Mouse (Mus musculus): ENCODE results near the gene Cmss1. TPM values are rescaled to one million over a fixed set of nuclear protein-coding genes. Genes with fewer than 3 reads are reported as not detected.

Gene Cmss1
- polyA plus RNA-seq, 1 experiment from 2014 or later = 33.5 TPM

DNA sequence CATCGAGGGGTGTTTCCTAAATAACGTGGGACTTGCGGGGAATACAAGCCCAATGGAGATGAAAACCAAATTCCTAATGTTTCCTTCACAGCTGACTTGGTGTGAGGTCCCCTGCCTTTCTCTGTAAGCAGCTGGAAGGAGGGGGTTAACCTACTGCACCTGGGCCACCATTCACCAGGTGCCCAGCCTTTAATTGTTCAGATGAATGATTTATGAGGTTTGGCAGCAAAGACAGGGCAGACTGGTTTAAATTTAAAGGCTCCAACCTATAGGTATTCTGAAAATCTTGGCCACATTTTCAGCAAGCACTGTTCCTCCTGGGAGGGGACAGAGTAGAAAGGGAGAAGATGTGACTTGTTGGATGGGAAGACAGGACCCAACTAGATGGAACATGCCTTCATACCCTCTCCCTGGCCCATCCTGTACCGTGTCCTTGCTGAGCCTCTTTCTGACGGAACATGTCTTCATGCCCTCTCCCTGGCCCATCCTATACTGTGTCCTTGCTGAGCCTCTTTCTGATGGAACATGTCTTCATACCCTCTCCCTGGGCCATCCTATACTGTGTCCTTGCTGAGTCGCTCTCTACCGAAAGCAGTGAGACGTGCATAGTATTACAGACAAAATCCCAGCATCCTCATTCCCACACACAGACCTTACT, 152.4 kb downstream of the Cmss1 start:
- Histone ChIP-seq H3K36me3 (ENCODE audit: control insufficient read depth, insufficient read depth, low read length) (no peaks in the 10 kb centered on the region), H3K4me1 (ENCODE audit: control insufficient read depth, insufficient read depth, low read length) (peaks cover 6% of the 10 kb centered on the region; the same call in 1 of the 2 replicates), H3K9me3 (ENCODE audit: control insufficient read depth, low read length) (no peaks in the 10 kb centered on the region), H3K27ac (replicated peaks; ENCODE audit: low read depth, low read length) (no peak overlapping the region), H3K4me3 (ENCODE audit: low read depth, low read length) (no peak overlapping the region), H3K27me3 (replicated peaks; ENCODE audit: control insufficient read depth, insufficient read depth, low read length) (no peaks in the 10 kb centered on the region), H3K9ac (ENCODE audit: low read depth, low read length) (no peak overlapping the region), H3K4me2 (ENCODE audit: low read depth, low read length) (no peak overlapping the region)
- ATAC-seq (ENCODE audit: low read depth) (0 out of 2 replicates have a peak, but pooled peaks have one; percentile 41), DNase-seq (ENCODE audit: low spot score) (no peak)
- 87% methylated on average over 8 of the region's 8 CpGs for WGBS

DNA sequence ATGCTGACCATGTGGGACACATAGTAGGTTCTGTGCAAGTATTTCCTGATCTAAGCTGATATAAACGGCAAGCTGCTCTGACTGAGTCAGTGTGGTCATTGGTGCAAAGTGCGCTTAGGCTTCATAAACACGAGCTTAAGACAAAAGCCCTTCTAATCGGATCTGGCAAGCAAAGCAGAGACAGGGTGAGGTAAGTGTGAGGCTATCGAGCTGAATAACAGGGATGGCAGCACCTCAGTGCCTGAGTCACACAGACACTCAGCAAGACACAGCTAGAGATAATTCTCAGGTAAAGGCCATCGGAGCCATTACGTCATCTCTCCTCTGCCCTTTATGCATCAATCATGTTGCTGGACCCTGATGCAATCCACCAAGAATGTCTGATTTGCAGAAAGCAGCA, 153.7 kb downstream of the Cmss1 start:
- 61% methylated on average over 7 of the region's 7 CpGs for WGBS
- no peak for DNase-seq (ENCODE audit: low spot score)
- Histone ChIP-seq H3K4me1 (ENCODE audit: control insufficient read depth, insufficient read depth, low read length) (peaks cover 6% of the 10 kb centered on the region; the same call in 1 of the 2 replicates), H3K27me3 (replicated peaks; ENCODE audit: control insufficient read depth, insufficient read depth, low read length) (no peaks in the 10 kb centered on the region), H3K36me3 (ENCODE audit: control insufficient read depth, insufficient read depth, low read length) (no peaks in the 10 kb centered on the region), H3K9ac (ENCODE audit: low read depth, low read length) (no peak overlapping the region), H3K9me3 (ENCODE audit: control insufficient read depth, low read length) (peaks cover 8% of the 10 kb centered on the region), H3K27ac (replicated peaks; ENCODE audit: low read depth, low read length) (no peak overlapping the region), H3K4me3 (ENCODE audit: low read depth, low read length) (no peak overlapping the region), H3K4me2 (ENCODE audit: low read depth, low read length) (no peak overlapping the region)
- ATAC-seq (ENCODE audit: low read depth) = no peak; the same call in 1 of the 2 replicates

- H3K4me1 ChIP-seq (ENCODE audit: control insufficient read depth, insufficient read depth, low read length) = peaks cover 14% of the 10 kb centered on the region
- H3K27ac ChIP-seq (replicated peaks; ENCODE audit: low read depth, low read length) = peak overlapping the region; percentile 50; the same call in 1 of the 2 replicates
- no peak overlapping the region for H3K4me3 ChIP-seq (ENCODE audit: low read depth, low read length)
- peaks cover 12% of the 10 kb centered on the region for H3K9me3 ChIP-seq (ENCODE audit: control insufficient read depth, low read length)
- no peak overlapping the region for H3K9ac ChIP-seq (ENCODE audit: low read depth, low read length)
- WGBS = 45% methylated on average over 10 of the region's 10 CpGs
- H3K27me3 ChIP-seq (replicated peaks; ENCODE audit: control insufficient read depth, insufficient read depth, low read length) = no peaks in the 10 kb centered on the region
- no peak for ATAC-seq (ENCODE audit: low read depth)
- no peak for DNase-seq (ENCODE audit: low spot score)
- H3K36me3 ChIP-seq (ENCODE audit: control insufficient read depth, insufficient read depth, low read length) = no peaks in the 10 kb centered on the region
- H3K4me2 ChIP-seq (ENCODE audit: low read depth, low read length) = no peak overlapping the region
Measured at GRCm38 (mm10) chr16:57445096-57446094, 161.3 kb downstream of the Cmss1 start.

DNA sequence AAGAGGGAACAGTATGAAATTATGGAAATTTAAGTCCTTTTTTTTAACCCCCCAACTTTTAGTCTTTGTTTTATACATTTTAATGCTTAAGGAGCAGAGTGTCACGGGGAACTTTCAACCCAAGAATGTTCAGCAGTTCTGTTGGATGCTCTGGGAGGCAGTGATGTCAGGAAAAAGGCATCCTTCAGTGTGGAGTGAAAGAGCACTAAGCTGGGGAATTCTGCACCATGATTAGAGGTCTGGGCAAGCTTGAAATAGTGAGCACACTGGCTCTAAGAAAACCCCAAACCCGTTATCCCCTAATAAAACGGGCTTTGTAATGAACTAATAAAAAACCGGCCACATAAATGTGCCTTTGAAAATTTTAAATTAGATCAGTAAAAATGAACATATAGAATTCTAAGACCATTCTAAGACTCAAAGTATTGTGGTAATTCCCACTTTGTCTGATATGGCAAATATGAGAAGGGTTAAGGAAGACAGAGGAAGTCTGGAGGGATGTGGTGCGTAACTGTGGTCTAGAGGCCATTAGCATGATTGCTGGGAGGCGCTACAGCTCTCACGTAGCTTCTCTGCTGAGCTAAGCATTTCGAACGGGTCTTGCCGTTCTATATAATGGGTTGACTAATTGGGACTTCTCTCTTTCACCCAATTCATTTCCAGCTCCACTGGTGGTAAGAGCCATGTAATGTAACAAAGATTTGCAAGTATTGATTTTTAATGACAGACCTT, 165.8 kb downstream of the Cmss1 start:
- Histone ChIP-seq H3K36me3 (ENCODE audit: control insufficient read depth, insufficient read depth, low read length) (no peaks in the 10 kb centered on the region), H3K4me3 (ENCODE audit: low read depth, low read length) (no peak overlapping the region), H3K27me3 (replicated peaks; ENCODE audit: control insufficient read depth, insufficient read depth, low read length) (no peaks in the 10 kb centered on the region), H3K27ac (replicated peaks; ENCODE audit: low read depth, low read length) (no peak overlapping the region; the same call in 1 of the 2 replicates), H3K9ac (ENCODE audit: low read depth, low read length) (no peak overlapping the region), H3K4me2 (ENCODE audit: low read depth, low read length) (no peak overlapping the region), H3K9me3 (ENCODE audit: control insufficient read depth, low read length) (no peaks in the 10 kb centered on the region), H3K4me1 (ENCODE audit: control insufficient read depth, insufficient read depth, low read length) (peaks cover 16% of the 10 kb centered on the region)
- ATAC-seq (ENCODE audit: low read depth) = no peak
- DNase-seq (ENCODE audit: low spot score) = no peak
- 78% methylated on average over 10 of the region's 10 CpGs for WGBS

GRCm38 (mm10) chr16:57439206-57439605, 167.5 kb downstream of the Cmss1 start:
- DNase-seq (ENCODE audit: low spot score) (no peak), ATAC-seq (ENCODE audit: low read depth) (no peak)
- Histone ChIP-seq H3K27ac (replicated peaks; ENCODE audit: low read depth, low read length) (no peak overlapping the region; the same call in 1 of the 2 replicates), H3K9ac (ENCODE audit: low read depth, low read length) (no peak overlapping the region), H3K4me3 (ENCODE audit: low read depth, low read length) (no peak overlapping the region), H3K27me3 (replicated peaks; ENCODE audit: control insufficient read depth, insufficient read depth, low read length) (no peaks in the 10 kb centered on the region), H3K4me1 (ENCODE audit: control insufficient read depth, insufficient read depth, low read length) (peaks cover 14% of the 10 kb centered on the region), H3K4me2 (ENCODE audit: low read depth, low read length) (no peak overlapping the region), H3K9me3 (ENCODE audit: control insufficient read depth, low read length) (no peaks in the 10 kb centered on the region), H3K36me3 (ENCODE audit: control insufficient read depth, insufficient read depth, low read length) (no peaks in the 10 kb centered on the region)
- 75% methylated on average over 11 of the region's 11 CpGs for WGBS

GRCm38 (mm10) chr16:57438288-57438685, 168.4 kb downstream of the Cmss1 start:
- Histone ChIP-seq H3K4me2 (ENCODE audit: low read depth, low read length) (no peak overlapping the region; the same call in 1 of the 2 replicates), H3K27ac (replicated peaks; ENCODE audit: low read depth, low read length) (peak overlapping the region; percentile 79), H3K27me3 (replicated peaks; ENCODE audit: control insufficient read depth, insufficient read depth, low read length) (no peaks in the 10 kb centered on the region), H3K9me3 (ENCODE audit: control insufficient read depth, low read length) (no peaks in the 10 kb centered on the region), H3K9ac (ENCODE audit: low read depth, low read length) (no peak overlapping the region), H3K4me3 (ENCODE audit: low read depth, low read length) (no peak overlapping the region), H3K36me3 (ENCODE audit: control insufficient read depth, insufficient read depth, low read length) (no peaks in the 10 kb centered on the region), H3K4me1 (ENCODE audit: control insufficient read depth, insufficient read depth, low read length) (peaks cover 14% of the 10 kb centered on the region)
- DNase-seq (ENCODE audit: low spot score) = peak; percentile 80
- 44% methylated on average over 5 of the region's 5 CpGs for WGBS
- ATAC-seq (ENCODE audit: low read depth) = peak; percentile 53

- peak overlapping the region; percentile 2; the same call in 1 of the 2 replicates for H3K4me2 ChIP-seq (ENCODE audit: low read depth, low read length)
- H3K4me3 ChIP-seq (ENCODE audit: low read depth, low read length) = no peak overlapping the region
- DNase-seq (ENCODE audit: low spot score) (peak; percentile 75), ATAC-seq (ENCODE audit: low read depth) (peak; percentile 85)
- WGBS = 32% methylated on average over 11 of the region's 11 CpGs
- no peaks in the 10 kb centered on the region for H3K9me3 ChIP-seq (ENCODE audit: control insufficient read depth, low read length)
- H3K27ac ChIP-seq (replicated peaks; ENCODE audit: low read depth, low read length) = peak overlapping the region; percentile 79
- no peaks in the 10 kb centered on the region for H3K27me3 ChIP-seq (replicated peaks; ENCODE audit: control insufficient read depth, insufficient read depth, low read length)
- no peak overlapping the region for H3K9ac ChIP-seq (ENCODE audit: low read depth, low read length)
- peaks cover 14% of the 10 kb centered on the region for H3K4me1 ChIP-seq (ENCODE audit: control insufficient read depth, insufficient read depth, low read length)
- no peaks in the 10 kb centered on the region for H3K36me3 ChIP-seq (ENCODE audit: control insufficient read depth, insufficient read depth, low read length)
Measured at GRCm38 (mm10) chr16:57437523-57438287, 169.0 kb downstream of the Cmss1 start.
